Mouse (Mus musculus): Measurements from ENCODE around the gene Zcchc18. TPM values are rescaled to one million over a fixed set of nuclear protein-coding genes. Genes with fewer than 3 reads are reported as not detected.
A peak's percentile ranks its signal among the peaks of the same experiment; 100 is the strongest.

Zcchc18 gene
- polyA plus RNA-seq, 1 experiment from 2014 or later: 85.9 TPM

DNA sequence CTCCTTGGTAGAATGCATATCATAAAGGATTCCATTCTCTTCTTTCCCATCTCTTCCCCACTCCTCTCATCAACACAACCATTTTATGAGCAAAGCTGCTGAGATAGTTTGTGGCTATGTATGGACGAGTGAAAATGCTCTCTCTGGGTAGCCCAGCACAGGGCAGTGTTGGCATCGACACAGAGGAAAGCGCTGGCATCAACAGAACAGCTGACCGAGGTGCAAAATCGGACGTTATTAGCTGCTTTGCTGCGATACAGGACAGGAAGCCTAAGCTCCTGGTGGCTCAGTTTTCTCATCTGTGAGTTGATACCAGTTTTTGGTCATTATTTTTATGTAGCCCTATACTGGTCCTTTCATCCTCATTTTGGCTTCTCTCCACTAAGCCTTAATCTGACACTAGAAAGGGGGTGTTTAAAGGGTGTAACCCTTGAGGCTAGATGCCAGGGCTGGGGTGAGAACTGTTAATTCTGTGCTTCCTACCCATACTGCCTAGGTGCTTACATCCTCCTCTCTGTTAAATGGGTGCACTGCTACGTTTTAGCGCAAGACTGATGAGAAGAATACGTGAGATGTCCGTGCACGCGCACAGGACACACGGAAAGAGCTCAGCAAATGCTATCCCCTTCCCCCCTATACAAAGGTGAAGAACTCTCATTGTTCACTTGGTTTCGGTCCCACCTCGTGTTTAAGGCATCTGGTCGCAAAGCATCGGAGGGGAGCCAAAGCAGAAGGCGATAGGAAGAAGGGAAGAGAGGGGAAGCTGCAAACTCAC is 577 bp upstream of the Zcchc18 start:
- Histone ChIP-seq H3K36me3 (ENCODE audit: control insufficient read depth, insufficient read depth, low read length) (no peaks in the 10 kb centered on the region), H3K4me3 (ENCODE audit: low read depth, low read length) (peak overlapping the region; percentile 38), H3K27ac (ENCODE audit: low read depth, low read length) (no peak overlapping the region; the same call in 1 of the 2 replicates), H3K4me1 (ENCODE audit: control insufficient read depth, insufficient read depth, low read length) (peaks cover 3% of the 10 kb centered on the region), H3K4me2 (peak overlapping the region; percentile 47), H3K9ac (ENCODE audit: low read length) (peak overlapping the region; percentile 57), H3K9me3 (ENCODE audit: control insufficient read depth, low read length) (no peaks in the 10 kb centered on the region), H3K27me3 (ENCODE audit: control insufficient read depth, insufficient read depth, low read length) (no peaks in the 10 kb centered on the region)
- WGBS: 21% methylated on average over 19 of the region's 19 CpGs
- DNase-seq (ENCODE audit: low spot score, missing footprints) (peak; percentile 86), ATAC-seq (ENCODE audit: low FRiP score) (peak; percentile 66)

- H3K36me3 ChIP-seq (ENCODE audit: control insufficient read depth, insufficient read depth, low read length): no peaks in the 10 kb centered on the region
- peak; percentile 86 for DNase-seq (ENCODE audit: low spot score, missing footprints)
- H3K9me3 ChIP-seq (ENCODE audit: control insufficient read depth, low read length): no peaks in the 10 kb centered on the region
- peak overlapping the region; percentile 47 for H3K4me2 ChIP-seq
- H3K4me1 ChIP-seq (ENCODE audit: control insufficient read depth, insufficient read depth, low read length): peaks cover 3% of the 10 kb centered on the region
- peak overlapping the region; percentile 38 for H3K4me3 ChIP-seq (ENCODE audit: low read depth, low read length)
- H3K27me3 ChIP-seq (ENCODE audit: control insufficient read depth, insufficient read depth, low read length): no peaks in the 10 kb centered on the region
- peak overlapping the region; percentile 59; the same call in 1 of the 2 replicates for H3K27ac ChIP-seq (ENCODE audit: low read depth, low read length)
- 28% methylated on average over 14 of the region's 14 CpGs for WGBS
- peak overlapping the region; percentile 59 for H3K9ac ChIP-seq (ENCODE audit: low read length)
- ATAC-seq (ENCODE audit: low FRiP score): no peak
Measured at GRCm38 (mm10) chrX:136993641-136994040, 686 bp downstream of the Zcchc18 start.

DNA sequence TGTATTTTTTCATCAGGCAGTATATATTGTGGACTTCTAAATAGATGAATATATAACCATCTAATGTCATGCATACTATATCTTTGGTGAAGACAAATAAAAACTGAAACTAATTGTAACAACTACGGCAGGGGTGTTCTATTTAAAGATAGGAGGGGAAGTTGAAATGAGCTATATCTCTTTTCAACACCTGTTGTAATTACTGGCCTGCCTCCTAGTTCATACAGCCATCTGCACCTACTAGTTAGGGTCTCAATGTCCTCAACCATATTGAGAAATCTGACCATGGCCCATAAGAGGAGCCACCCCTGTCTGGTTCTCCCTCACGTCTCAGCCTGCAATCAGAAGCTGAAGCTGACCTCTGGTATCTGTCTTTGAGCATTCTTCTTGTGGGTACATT is 3.3 kb downstream of the Zcchc18 start:
- WGBS: 75% methylated on average over 2 of the region's 2 CpGs
- no peak for ATAC-seq (ENCODE audit: low FRiP score)
- H3K27me3 ChIP-seq (ENCODE audit: control insufficient read depth, insufficient read depth, low read length): no peaks in the 10 kb centered on the region

DNA sequence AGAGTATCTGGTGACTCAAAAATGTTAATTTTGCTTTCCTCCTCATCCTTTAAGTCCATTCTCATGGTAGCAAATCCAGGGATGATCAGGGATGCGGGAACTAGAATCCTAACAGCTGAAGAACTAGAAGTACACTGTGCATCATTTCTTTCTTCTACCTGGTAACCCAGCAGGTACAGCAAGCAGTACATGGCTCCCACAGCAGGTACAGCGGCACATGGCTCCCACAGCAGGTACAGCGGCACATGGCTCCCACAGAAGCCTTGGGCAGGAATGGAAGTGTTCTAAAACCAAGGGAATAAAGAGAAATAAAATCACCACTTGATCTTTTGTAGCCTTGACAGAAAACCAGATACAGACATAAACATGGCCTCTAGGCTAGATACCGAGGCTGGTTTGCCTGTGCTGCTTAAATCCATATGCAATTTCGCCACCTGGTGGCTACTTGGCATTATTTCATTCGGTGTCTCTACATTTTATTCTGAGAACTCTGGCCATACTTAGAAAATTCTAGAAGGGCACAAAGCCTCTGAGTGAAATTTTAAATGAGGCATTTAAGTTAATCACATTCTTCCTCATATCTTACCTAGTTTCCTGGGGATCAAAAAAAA is 22.2 kb downstream of the Zcchc18 start:
- Histone ChIP-seq H3K27ac (ENCODE audit: low read depth, low read length) (no peak overlapping the region), H3K4me3 (ENCODE audit: low read depth, low read length) (no peak overlapping the region), H3K9me3 (ENCODE audit: control insufficient read depth, low read length) (no peaks in the 10 kb centered on the region), H3K4me2 (no peak overlapping the region), H3K36me3 (ENCODE audit: control insufficient read depth, insufficient read depth, low read length) (no peaks in the 10 kb centered on the region; the same call in 1 of the 2 replicates), H3K27me3 (ENCODE audit: control insufficient read depth, insufficient read depth, low read length) (no peaks in the 10 kb centered on the region), H3K9ac (ENCODE audit: low read length) (no peak overlapping the region), H3K4me1 (ENCODE audit: control insufficient read depth, insufficient read depth, low read length) (no peaks in the 10 kb centered on the region)
- DNase-seq (ENCODE audit: low spot score, missing footprints) (peak; percentile 91), ATAC-seq (ENCODE audit: low FRiP score) (no peak)
- 56% methylated on average over 6 of the region's 6 CpGs for WGBS

More for the DNA sequence above, 3.3 kb downstream of the Zcchc18 start:
- no peaks in the 10 kb centered on the region for H3K9me3 ChIP-seq (ENCODE audit: control insufficient read depth, low read length)
- no peak overlapping the region for H3K4me3 ChIP-seq (ENCODE audit: low read depth, low read length)
- no peaks in the 10 kb centered on the region for H3K36me3 ChIP-seq (ENCODE audit: control insufficient read depth, insufficient read depth, low read length)
- DNase-seq (ENCODE audit: low spot score, missing footprints): no peak
- no peak overlapping the region for H3K9ac ChIP-seq (ENCODE audit: low read length)
- peaks cover 3% of the 10 kb centered on the region for H3K4me1 ChIP-seq (ENCODE audit: control insufficient read depth, insufficient read depth, low read length)
- no peak overlapping the region for H3K4me2 ChIP-seq
- no peak overlapping the region for H3K27ac ChIP-seq (ENCODE audit: low read depth, low read length)

DNA sequence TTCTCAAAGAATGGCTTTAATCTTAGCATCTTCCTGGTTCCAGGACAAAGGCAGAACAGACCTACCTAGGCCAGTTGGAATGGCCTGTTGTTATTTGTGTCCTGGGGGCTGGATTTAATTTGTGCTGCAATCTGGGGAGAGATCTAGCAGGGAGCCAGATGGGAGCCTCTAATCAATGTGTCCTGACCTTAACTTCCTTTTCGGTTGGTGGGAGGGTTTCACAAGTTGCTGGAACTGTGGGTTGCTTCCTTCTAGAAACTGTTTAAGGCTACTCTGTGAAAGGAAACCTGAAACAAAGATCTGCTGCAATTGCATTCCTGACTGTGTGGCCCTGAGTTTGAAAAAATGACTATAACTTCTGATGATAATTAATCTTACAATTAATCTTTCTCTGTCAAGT is 24.7 kb downstream of the Zcchc18 start:
- ATAC-seq (ENCODE audit: low FRiP score) (no peak), DNase-seq (ENCODE audit: low spot score, missing footprints) (no peak)
- no peaks in the 10 kb centered on the region for H3K4me1 ChIP-seq (ENCODE audit: control insufficient read depth, insufficient read depth, low read length)
- H3K27me3 ChIP-seq (ENCODE audit: control insufficient read depth, insufficient read depth, low read length): no peaks in the 10 kb centered on the region
- H3K9ac ChIP-seq (ENCODE audit: low read length): no peak overlapping the region
- no peaks in the 10 kb centered on the region; the same call in 1 of the 2 replicates for H3K36me3 ChIP-seq (ENCODE audit: control insufficient read depth, insufficient read depth, low read length)
- 88% methylated on average over 1 of the region's 1 CpGs for WGBS
- H3K4me2 ChIP-seq: no peak overlapping the region
- H3K4me3 ChIP-seq (ENCODE audit: low read depth, low read length): no peak overlapping the region
- no peaks in the 10 kb centered on the region for H3K9me3 ChIP-seq (ENCODE audit: control insufficient read depth, low read length)
- H3K27ac ChIP-seq (ENCODE audit: low read depth, low read length): no peak overlapping the region

GRCm38 (mm10) chrX:137019310-137019709 is 26.4 kb downstream of the Zcchc18 start:
- Histone ChIP-seq H3K4me2 (no peak overlapping the region), H3K9me3 (ENCODE audit: control insufficient read depth, low read length) (no peaks in the 10 kb centered on the region), H3K4me1 (ENCODE audit: control insufficient read depth, insufficient read depth, low read length) (no peaks in the 10 kb centered on the region), H3K27ac (ENCODE audit: low read depth, low read length) (no peak overlapping the region), H3K27me3 (ENCODE audit: control insufficient read depth, insufficient read depth, low read length) (no peaks in the 10 kb centered on the region), H3K9ac (ENCODE audit: low read length) (no peak overlapping the region), H3K4me3 (ENCODE audit: low read depth, low read length) (no peak overlapping the region), H3K36me3 (ENCODE audit: control insufficient read depth, insufficient read depth, low read length) (no peaks in the 10 kb centered on the region; the same call in 1 of the 2 replicates)
- 33% methylated on average over 1 of the region's 1 CpGs for WGBS
- DNase-seq (ENCODE audit: low spot score, missing footprints) (peak; percentile 88), ATAC-seq (ENCODE audit: low FRiP score) (peak; percentile 57; the same call in 1 of the 2 replicates)

GRCm38 (mm10) chrX:137030916-137031315 is 38.0 kb downstream of the Zcchc18 start:
- WGBS: 92% methylated on average over 8 of the region's 8 CpGs
- H3K27me3 ChIP-seq (ENCODE audit: control insufficient read depth, insufficient read depth, low read length): no peaks in the 10 kb centered on the region
- no peak overlapping the region for H3K27ac ChIP-seq (ENCODE audit: low read depth, low read length)
- H3K36me3 ChIP-seq (ENCODE audit: control insufficient read depth, insufficient read depth, low read length): no peaks in the 10 kb centered on the region
- H3K4me2 ChIP-seq: no peak overlapping the region
- ATAC-seq (ENCODE audit: low FRiP score): no peak
- no peak overlapping the region for H3K4me3 ChIP-seq (ENCODE audit: low read depth, low read length)
- DNase-seq (ENCODE audit: low spot score, missing footprints): no peak
- no peaks in the 10 kb centered on the region for H3K9me3 ChIP-seq (ENCODE audit: control insufficient read depth, low read length)
- H3K9ac ChIP-seq (ENCODE audit: low read length): no peak overlapping the region
- no peaks in the 10 kb centered on the region for H3K4me1 ChIP-seq (ENCODE audit: control insufficient read depth, insufficient read depth, low read length)

GRCm38 (mm10) chrX:137031726-137032125 is 38.8 kb downstream of the Zcchc18 start:
- ATAC-seq (ENCODE audit: low FRiP score): no peak
- H3K4me3 ChIP-seq (ENCODE audit: low read depth, low read length): no peak overlapping the region
- H3K9ac ChIP-seq (ENCODE audit: low read length): no peak overlapping the region
- H3K4me1 ChIP-seq (ENCODE audit: control insufficient read depth, insufficient read depth, low read length): no peaks in the 10 kb centered on the region
- DNase-seq (ENCODE audit: low spot score, missing footprints): no peak
- H3K27me3 ChIP-seq (ENCODE audit: control insufficient read depth, insufficient read depth, low read length): no peaks in the 10 kb centered on the region
- no peak overlapping the region for H3K4me2 ChIP-seq
- 92% methylated on average over 5 of the region's 5 CpGs for WGBS
- H3K27ac ChIP-seq (ENCODE audit: low read depth, low read length): no peak overlapping the region
- no peaks in the 10 kb centered on the region for H3K9me3 ChIP-seq (ENCODE audit: control insufficient read depth, low read length)
- H3K36me3 ChIP-seq (ENCODE audit: control insufficient read depth, insufficient read depth, low read length): no peaks in the 10 kb centered on the region

DNA sequence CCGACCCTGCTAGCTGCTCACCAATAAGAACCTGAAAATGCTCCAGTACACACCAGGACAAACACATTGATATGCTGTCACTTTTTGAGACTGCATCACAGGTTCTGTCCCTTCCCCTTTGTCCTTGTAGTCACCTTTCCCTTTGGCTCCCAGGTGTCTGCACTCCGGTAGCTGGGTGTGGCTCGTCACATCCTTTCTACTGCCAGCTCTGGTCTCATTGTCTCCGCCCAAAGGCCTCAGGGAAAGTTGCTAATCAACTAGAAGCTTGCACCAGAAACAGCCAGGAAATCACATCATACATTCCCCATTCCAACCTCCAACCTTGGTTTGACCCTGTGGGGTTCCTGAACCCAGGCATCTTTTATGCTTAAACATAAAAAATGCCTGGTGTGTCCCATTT is 41.4 kb downstream of the Zcchc18 start:
- no peak overlapping the region for H3K4me2 ChIP-seq
- no peaks in the 10 kb centered on the region for H3K36me3 ChIP-seq (ENCODE audit: control insufficient read depth, insufficient read depth, low read length)
- H3K9ac ChIP-seq (ENCODE audit: low read length): no peak overlapping the region
- no peak overlapping the region for H3K4me3 ChIP-seq (ENCODE audit: low read depth, low read length)
- ATAC-seq (ENCODE audit: low FRiP score) (no peak), DNase-seq (ENCODE audit: low spot score, missing footprints) (no peak)
- no peaks in the 10 kb centered on the region for H3K9me3 ChIP-seq (ENCODE audit: control insufficient read depth, low read length)
- no peaks in the 10 kb centered on the region for H3K4me1 ChIP-seq (ENCODE audit: control insufficient read depth, insufficient read depth, low read length)
- H3K27ac ChIP-seq (ENCODE audit: low read depth, low read length): no peak overlapping the region
- 77% methylated on average over 4 of the region's 4 CpGs for WGBS
- no peaks in the 10 kb centered on the region for H3K27me3 ChIP-seq (ENCODE audit: control insufficient read depth, insufficient read depth, low read length)
